Mouse (Mus musculus) layer of hippocampus, adult 2 months (tissue): ENCODE measurements around the gene Sytl1. TPM values are rescaled to one million over a fixed set of nuclear protein-coding genes. Genes with fewer than 3 reads are reported as not detected.

Experiments
- DNase-seq, 2 experiments: peaks; one replicate each; pipeline ENCODE4 v3.0.0; 2022; ENCODE audit warnings: low spot score in 2 of 2
- H3K27ac ChIP-seq: fragments of 200-600 bp; 2 replicates; pipeline ENCODE4 v1.8.1; 2022
- H3K4me3 ChIP-seq: fragments of 200-600 bp; 2 replicates; pipeline ENCODE4 v1.8.1; 2022; ENCODE audit warnings: mild to moderate bottlenecking
- CTCF ChIP-seq: fragments of 200-600 bp; conservative IDR thresholded peaks from 2 replicates; pipeline ENCODE4 v1.8.1; 2022; ENCODE audit warnings: antibody characterized with exemption, mild to moderate bottlenecking, moderate library complexity
- total RNA-seq, 2 experiments: library from RNA; stranded (reverse); gene quantifications; 2 replicates each; pipeline ENCODE4 v1.2.3; 2021

Gene Sytl1
- total RNA-seq, 2 experiments from 2014 or later: 0.20 to 0.34 TPM

GRCm38 (mm10) chr4:133269596-133269995, 6.7 kb upstream of the Sytl1 start:
- no peak for DNase-seq
- Histone ChIP-seq H3K27ac (no peak overlapping the region), H3K4me3 (no peak overlapping the region)
- TF ChIP-seq CTCF: no peak

DNA sequence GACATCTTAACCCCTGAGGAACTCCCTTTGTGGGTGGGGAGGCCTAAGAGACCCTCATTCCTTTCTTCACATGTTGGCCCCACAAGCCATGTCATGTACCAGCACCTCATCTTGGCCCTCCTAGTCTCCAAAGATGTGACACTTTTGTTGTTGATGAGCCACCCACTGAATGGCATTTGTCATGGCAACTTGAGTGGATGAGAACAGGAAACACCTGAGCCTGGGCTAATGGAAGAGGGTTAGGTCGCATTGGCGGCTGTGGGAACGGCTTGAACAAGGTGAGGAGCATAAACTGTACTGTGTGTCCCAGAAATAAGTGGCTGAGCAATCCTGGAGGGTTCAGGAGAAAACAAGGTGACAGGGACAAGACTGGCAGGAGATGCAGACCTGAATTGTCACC, 6.0 kb upstream of the Sytl1 start:
- no peak for DNase-seq
- no peak overlapping the region for H3K27ac ChIP-seq
- H3K4me3 ChIP-seq: no peak overlapping the region
- TF ChIP-seq CTCF: no peak

- no peak for DNase-seq
- H3K27ac ChIP-seq: no peak overlapping the region
- no peak overlapping the region for H3K4me3 ChIP-seq
- no peak for TF ChIP-seq CTCF
Observed at GRCm38 (mm10) chr4:133266248-133266880, 3.5 kb upstream of the Sytl1 start.

- Histone ChIP-seq H3K4me3 (no peak overlapping the region), H3K27ac (no peak overlapping the region)
- DNase-seq: no peak
- no peak for TF ChIP-seq CTCF
Observed at GRCm38 (mm10) chr4:133265759-133266158, 2.8 kb upstream of the Sytl1 start.

GRCm38 (mm10) chr4:133265297-133265696, 2.4 kb upstream of the Sytl1 start:
- no peak overlapping the region for H3K4me3 ChIP-seq
- no peak for DNase-seq
- no peak overlapping the region for H3K27ac ChIP-seq
- no peak for TF ChIP-seq CTCF

DNA sequence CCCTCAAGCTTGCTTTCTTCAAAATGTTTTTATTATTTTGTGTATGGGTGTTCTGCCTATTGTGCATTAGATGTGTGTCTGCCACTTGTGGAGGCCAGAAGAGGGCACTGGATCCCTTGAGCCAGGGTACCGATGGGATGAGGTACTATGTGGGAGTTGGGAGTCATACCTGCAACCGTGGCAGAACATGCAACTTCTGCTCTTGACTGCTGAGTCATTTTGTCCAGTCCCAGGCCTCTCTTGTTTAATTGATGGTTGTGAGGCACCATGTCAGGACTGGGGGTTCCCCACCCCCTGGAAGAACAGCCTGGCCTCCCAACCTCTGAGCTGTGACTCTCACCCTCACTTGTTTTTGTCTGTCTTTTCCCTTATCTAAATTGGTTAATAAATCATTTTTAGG, 1.6 kb upstream of the Sytl1 start:
- Histone ChIP-seq H3K4me3 (no peak overlapping the region), H3K27ac (no peak overlapping the region)
- no peak for DNase-seq
- no peak for TF ChIP-seq CTCF

- no peak for DNase-seq
- no peak for TF ChIP-seq CTCF
Observed at GRCm38 (mm10) chr4:133263756-133264155, 843 bp upstream of the Sytl1 start.

GRCm38 (mm10) chr4:133262375-133262765, 543 bp downstream of the Sytl1 start:
- no peak for TF ChIP-seq CTCF
- Histone ChIP-seq H3K4me3 (no peak overlapping the region), H3K27ac (no peak overlapping the region)
- no peak for DNase-seq

More at GRCm38 (mm10) chr4:133263756-133264155, 843 bp upstream of the Sytl1 start:
- no peak overlapping the region for H3K27ac ChIP-seq
- H3K4me3 ChIP-seq: no peak overlapping the region

DNA sequence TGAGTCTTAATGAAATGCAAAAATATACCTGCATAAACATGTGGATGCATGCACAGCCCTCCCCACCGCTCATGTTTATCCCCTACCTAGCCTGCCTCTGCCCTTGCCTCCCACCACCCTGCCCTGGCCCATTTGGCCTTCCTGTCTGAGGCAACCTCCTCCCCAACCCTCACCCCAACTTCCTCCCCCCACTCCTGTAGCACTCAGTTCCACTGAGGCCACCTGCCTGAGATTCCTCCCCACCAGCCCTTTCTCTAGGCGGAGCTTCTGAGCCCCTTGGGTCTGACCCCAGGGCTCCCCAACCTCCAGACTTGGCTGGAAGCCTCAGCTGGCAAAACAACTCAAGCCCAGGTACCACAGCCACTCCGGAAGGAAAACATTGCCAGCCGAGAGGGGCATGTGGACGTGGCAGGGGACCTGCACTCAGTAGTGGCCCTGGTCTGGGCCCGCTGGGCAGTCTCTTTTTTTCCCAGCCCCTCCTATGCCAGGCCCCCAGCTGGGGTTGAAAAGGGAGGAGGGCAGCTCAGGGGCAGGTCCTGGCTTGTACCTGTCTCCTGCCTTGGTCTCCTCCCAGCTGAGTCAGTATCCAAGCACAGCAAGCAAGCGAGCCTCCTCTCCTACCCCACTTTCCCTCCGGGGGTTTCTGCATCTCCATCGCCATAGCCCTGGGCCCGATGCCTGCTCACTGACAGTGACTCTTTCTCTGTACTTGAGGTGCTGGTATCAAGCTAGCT, 1.1 kb downstream of the Sytl1 start:
- TF ChIP-seq CTCF: no peak
- Histone ChIP-seq H3K27ac (no peak overlapping the region), H3K4me3 (no peak overlapping the region)
- DNase-seq: no peak

GRCm38 (mm10) chr4:133257798-133258408, 5.0 kb downstream of the Sytl1 start:
- DNase-seq: no peak
- no peak overlapping the region for H3K4me3 ChIP-seq
- TF ChIP-seq CTCF: no peak
- no peak overlapping the region for H3K27ac ChIP-seq

DNA sequence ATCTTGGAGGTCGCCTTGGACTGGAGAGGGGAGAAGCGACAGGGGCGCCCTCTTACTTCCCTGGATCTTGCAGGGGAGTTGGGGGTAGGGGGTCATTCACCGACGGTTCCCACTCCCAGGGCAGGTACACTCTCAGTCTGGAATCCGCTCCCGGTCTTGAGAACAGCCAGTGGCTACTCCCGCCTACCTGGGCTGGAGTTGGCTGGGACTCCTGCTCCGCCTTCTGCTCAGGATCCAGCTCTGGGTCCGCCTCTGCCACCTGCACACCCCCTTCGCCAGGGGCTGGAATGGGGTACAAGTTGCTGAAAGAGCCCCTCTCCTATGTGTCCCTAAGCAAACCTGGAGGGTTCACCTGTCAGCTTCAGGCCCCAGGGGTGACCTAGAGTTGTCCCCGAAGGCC, 5.7 kb downstream of the Sytl1 start:
- Histone ChIP-seq H3K4me3 (no peak overlapping the region), H3K27ac (no peak overlapping the region)
- DNase-seq: no peak
- TF ChIP-seq CTCF: no peak

DNA sequence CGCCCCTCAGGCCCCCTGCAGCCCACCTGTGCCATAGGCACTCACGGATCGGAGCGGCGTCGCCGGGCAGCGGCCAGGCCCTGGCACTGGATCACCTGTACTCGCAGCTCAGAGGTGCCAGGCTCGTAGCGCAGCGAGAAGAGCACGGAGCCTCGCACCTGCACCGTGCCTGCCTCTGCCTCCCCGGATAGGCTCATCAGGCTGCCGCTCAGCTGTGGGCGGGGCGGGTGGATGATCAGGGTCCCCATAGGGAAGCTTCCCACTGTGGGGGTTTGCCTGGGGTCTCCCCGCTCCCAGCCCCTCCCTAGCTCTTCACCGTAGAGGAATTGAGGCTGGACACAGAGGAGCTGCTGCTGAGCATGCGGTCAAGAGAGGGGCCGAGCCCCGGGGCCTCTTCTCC, 6.1 kb downstream of the Sytl1 start:
- TF ChIP-seq CTCF: no peak
- no peak overlapping the region for H3K4me3 ChIP-seq
- no peak overlapping the region for H3K27ac ChIP-seq
- no peak for DNase-seq

GRCm38 (mm10) chr4:133255392-133255791, 7.5 kb downstream of the Sytl1 start:
- H3K4me3 ChIP-seq: no peak overlapping the region
- no peak for TF ChIP-seq CTCF
- H3K27ac ChIP-seq: no peak overlapping the region
- no peak for DNase-seq

DNA sequence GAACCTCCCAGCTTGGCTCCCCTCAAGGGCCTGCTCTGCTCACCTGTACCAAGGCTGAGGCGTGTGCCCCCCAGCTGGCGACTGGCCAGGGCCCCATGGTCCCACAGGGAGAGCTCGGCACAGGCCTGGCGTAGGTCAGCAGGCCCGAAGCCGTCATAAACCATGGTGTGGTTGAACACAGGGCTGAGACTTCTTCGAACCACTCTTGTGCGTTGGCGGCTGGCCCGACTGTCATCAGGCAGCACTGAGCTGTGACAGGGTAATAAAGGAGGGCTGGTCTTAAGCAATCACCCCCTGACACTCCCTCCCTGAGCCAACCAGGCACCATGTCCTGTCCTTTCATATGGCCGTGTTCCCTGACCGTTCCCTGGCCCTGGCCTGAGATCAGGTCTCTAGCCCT, 9.5 kb downstream of the Sytl1 start:
- Histone ChIP-seq H3K27ac (no peak overlapping the region), H3K4me3 (no peak overlapping the region)
- TF ChIP-seq CTCF: no peak
- DNase-seq: no peak
